Mouse (Mus musculus) forebrain, postnatal 0 days (tissue): ENCODE measurements around the gene Mief1. TPM values are rescaled to one million over a fixed set of nuclear protein-coding genes. Genes with fewer than 3 reads are reported as not detected.

Experiments used
- ATAC-seq: fragments of 200-750 bp; cut with Nextera tagmentation; 2 replicates; pipeline ENCODE4 v1.8.0; 2017; ENCODE audit warnings: mild to moderate bottlenecking, moderate library complexity
- DNase-seq: peaks from one replicate; pipeline ENCODE4 v3.0.0-alpha.2; 2015
- H3K27ac ChIP-seq: fragments of 300-500 bp; sonication (generic); 2 replicates; pipeline ENCODE4 v1.5.1; 2014; ENCODE audit warnings: low read depth, mild to moderate bottlenecking, antibody characterized with exemption, low read length, moderate library complexity, mixed read lengths
- H3K27me3 ChIP-seq: fragments of 300-500 bp; sonication (generic); 2 replicates; pipeline ENCODE4 v1.6.1; 2014; ENCODE audit warnings: mild to moderate bottlenecking, low read length, mixed read lengths; ENCODE audit not compliant: insufficient read depth
- H3K36me3 ChIP-seq: fragments of 300-500 bp; sonication (generic); 2 replicates; pipeline ENCODE4 v1.6.1; 2014; ENCODE audit warnings: mild to moderate bottlenecking, moderate library complexity; ENCODE audit not compliant: insufficient read depth
- H3K4me1 ChIP-seq: fragments of 300-500 bp; sonication (generic); 2 replicates; pipeline ENCODE4 v1.6.1; 2014; ENCODE audit warnings: antibody characterized with exemption; ENCODE audit not compliant: insufficient read depth
- H3K4me2 ChIP-seq: fragments of 300-500 bp; sonication (generic); 2 replicates; pipeline ENCODE4 v1.6.1; 2014; ENCODE audit warnings: low read depth, mild to moderate bottlenecking, moderate library complexity
- H3K4me3 ChIP-seq: fragments of 300-500 bp; sonication (generic); 2 replicates; pipeline ENCODE4 v1.5.1; 2014; ENCODE audit warnings: low read depth, low read length, mixed read lengths
- H3K9ac ChIP-seq: fragments of 300-500 bp; sonication (generic); 2 replicates; pipeline ENCODE4 v1.6.1; 2014; ENCODE audit warnings: mild to moderate bottlenecking
- H3K9me3 ChIP-seq: fragments of 300-500 bp; sonication (generic); 2 replicates; pipeline ENCODE4 v1.6.1; 2016; ENCODE audit warnings: low read length
- CTCF ChIP-seq: sonication (generic); IDR thresholded peaks from 2 replicates; pipeline ENCODE4 v1.5.1; 2016; ENCODE audit warnings: antibody characterized with exemption, control low read depth, low read depth
- WGBS: fragments of 180-500 bp; shearing (Covaris S2); extraction: QIAGEN DNeasy Blood & Tissue Kit; methylation state at CpG from one replicate; pipeline ENCODE4 v1.1.7; 2014; 5-methylcytosine and 5-hydroxymethylcytosine counted together
- polyA plus RNA-seq: library from polyadenylated mRNA; unstranded; fragments of >200 nt; fragmentation: Nextera tagmentation; extraction: Ambion mirVana; gene quantifications from 2 replicates; pipeline ENCODE4 v1.2.1, GENCODE M21; 2015
- total RNA-seq: library from RNA; depleted of rRNA; stranded (reverse); fragments of >200 nt; gene quantifications from 2 replicates; pipeline ENCODE4 v1.2.3, GENCODE M21; 2014

The Mief1 gene
- total and polyA plus RNA-seq, 2 experiments from 2014 or later: 20.0 to 37.0 TPM

DNA sequence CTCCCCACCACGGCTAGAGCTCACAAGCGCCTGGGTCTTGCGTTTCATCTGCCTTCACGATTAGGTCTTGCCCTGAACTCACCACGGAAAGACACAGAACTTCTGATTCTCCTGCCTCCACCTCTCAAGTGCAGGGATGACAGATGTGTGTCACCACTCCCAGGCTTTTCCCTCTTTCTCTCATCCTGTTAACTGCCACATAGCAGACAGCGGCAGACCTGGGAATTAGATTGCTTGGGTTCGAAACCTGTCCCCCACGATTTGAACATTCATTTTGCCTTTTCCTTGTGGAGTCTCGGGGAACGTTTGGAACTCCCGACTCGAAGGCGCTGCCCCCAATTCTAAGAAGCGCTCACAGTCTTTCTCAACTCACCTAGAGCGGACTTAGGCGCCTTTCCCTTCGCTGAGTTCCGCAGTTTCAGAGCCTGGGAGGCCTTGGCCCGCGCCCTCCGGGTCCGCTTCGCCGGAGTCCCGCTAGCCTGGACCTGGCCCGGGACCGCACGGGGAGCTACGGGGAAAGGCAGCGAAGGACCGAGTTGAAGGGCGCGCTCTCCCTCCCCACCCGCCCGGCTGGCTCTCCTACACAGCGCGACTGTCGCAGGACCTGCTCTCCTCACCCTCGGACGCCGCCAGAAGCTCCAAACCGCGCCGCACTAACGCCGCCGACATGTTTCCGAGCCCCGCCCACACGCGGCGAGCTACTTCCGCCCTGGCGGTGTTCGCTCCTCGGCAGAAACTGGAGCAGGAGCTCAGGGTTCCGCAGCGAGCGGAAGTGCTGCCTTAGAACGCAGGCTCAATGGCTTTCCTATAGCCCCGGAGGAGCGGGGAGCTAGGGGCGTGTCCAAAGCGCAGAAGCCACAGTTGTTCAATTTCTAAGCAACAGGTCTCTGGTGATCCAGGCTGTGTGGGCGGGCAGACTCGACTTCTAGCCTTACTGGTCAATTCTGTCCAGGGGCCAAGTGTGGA is 30.1 kb downstream of the Mief1 start, which contains the start of gene Rps19bp1:
Gene Rps19bp1 (minus strand): TSS at position 706 of the 966 bp plus-strand sequence.
- no peaks in the 10 kb centered on the region for H3K27me3 ChIP-seq
- H3K9me3 ChIP-seq: no peaks in the 10 kb centered on the region
- ATAC-seq (peak; percentile 95), DNase-seq (peak; percentile 95)
- H3K4me1 ChIP-seq: peaks cover 9% of the 10 kb centered on the region; the same call in 1 of the 2 replicates
- H3K9ac ChIP-seq: peak within 1 kb of the TSS; percentile 77
- H3K4me2 ChIP-seq: peak within 1 kb of the TSS; percentile 79
- peaks cover 19% of the 10 kb centered on the region for H3K36me3 ChIP-seq
- no peak for TF ChIP-seq CTCF
- H3K4me3 ChIP-seq: peak within 1 kb of the TSS; percentile 80
- 2% methylated on average over 66 of the region's 66 CpGs for WGBS
- H3K27ac ChIP-seq: peak within 1 kb of the TSS; percentile 54; the same call in 1 of the 2 replicates

DNA sequence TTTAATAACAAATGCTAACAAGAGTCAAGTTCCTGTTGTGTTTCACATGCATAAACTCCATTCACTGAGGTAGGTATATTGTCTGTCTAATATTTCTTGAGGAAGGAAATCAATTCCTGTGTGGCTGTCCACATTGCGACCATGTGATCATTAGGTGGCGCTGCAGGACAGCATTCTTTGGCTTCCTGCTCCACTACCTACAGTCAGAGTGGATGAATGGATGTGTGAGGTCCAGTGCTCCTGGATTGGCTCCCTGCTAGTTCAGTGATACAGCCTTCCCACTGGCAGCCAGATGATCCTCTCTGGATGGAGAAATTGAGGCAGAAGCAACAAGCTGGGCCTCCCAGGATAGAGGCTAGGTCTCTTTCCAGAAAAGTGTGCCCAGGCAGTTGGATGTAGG is 32.5 kb downstream of the Mief1 start:
- peaks cover 9% of the 10 kb centered on the region; the same call in 1 of the 2 replicates for H3K4me1 ChIP-seq
- no peak overlapping the region for H3K4me2 ChIP-seq
- WGBS: 0% methylated on average over 2 of the region's 2 CpGs
- no peaks in the 10 kb centered on the region for H3K27me3 ChIP-seq
- ATAC-seq (peak; percentile 63; the same call in 1 of the 2 replicates), DNase-seq (peak; percentile 87)
- peaks cover 2% of the 10 kb centered on the region; the same call in 1 of the 2 replicates for H3K36me3 ChIP-seq
- peak; percentile 94 for TF ChIP-seq CTCF
- no peak overlapping the region for H3K9ac ChIP-seq
- no peak overlapping the region for H3K4me3 ChIP-seq
- H3K27ac ChIP-seq: no peak overlapping the region
- no peaks in the 10 kb centered on the region for H3K9me3 ChIP-seq

GRCm38 (mm10) chr15:80271858-80272396 is 38.1 kb downstream of the Mief1 start:
- Histone ChIP-seq H3K4me1 (peaks cover 7% of the 10 kb centered on the region; the same call in 1 of the 2 replicates), H3K9me3 (no peaks in the 10 kb centered on the region), H3K36me3 (no peaks in the 10 kb centered on the region), H3K27me3 (no peaks in the 10 kb centered on the region), H3K4me2 (no peak overlapping the region), H3K27ac (no peak overlapping the region), H3K9ac (no peak overlapping the region), H3K4me3 (no peak overlapping the region)
- no peak for ATAC-seq
- DNase-seq: peak; percentile 61
- no peak for TF ChIP-seq CTCF
- WGBS: 32% methylated on average over 3 of the region's 3 CpGs

- Histone ChIP-seq H3K9ac (no peak overlapping the region), H3K9me3 (no peaks in the 10 kb centered on the region), H3K4me3 (no peak overlapping the region), H3K27ac (no peak overlapping the region), H3K36me3 (no peaks in the 10 kb centered on the region), H3K4me1 (0 out of 2 replicates have a peak, but pooled peaks cover 1% of the 10 kb centered on the region), H3K4me2 (no peak overlapping the region), H3K27me3 (peaks cover 1% of the 10 kb centered on the region; the same call in 1 of the 2 replicates)
- peak; percentile 60 for ATAC-seq
- TF ChIP-seq CTCF: peak; percentile 65
- WGBS: 34% methylated on average over 9 of the region's 9 CpGs
- peak; percentile 46 for DNase-seq
These were observed 43.3 kb downstream of the Mief1 start for GRCm38 (mm10) chr15:80277107-80277506.

GRCm38 (mm10) chr15:80277625-80278024 is 43.8 kb downstream of the Mief1 start:
- Histone ChIP-seq H3K4me1 (no peaks in the 10 kb centered on the region), H3K9ac (no peak overlapping the region), H3K4me2 (no peak overlapping the region), H3K36me3 (no peaks in the 10 kb centered on the region), H3K27me3 (peaks cover 6% of the 10 kb centered on the region; the same call in 1 of the 2 replicates), H3K4me3 (no peak overlapping the region), H3K9me3 (no peaks in the 10 kb centered on the region), H3K27ac (no peak overlapping the region)
- ATAC-seq (no peak), DNase-seq (peak; percentile 35)
- 5% methylated on average over 6 of the region's 6 CpGs for WGBS
- TF ChIP-seq CTCF: no peak

- ATAC-seq: no peak; the same call in 1 of the 2 replicates
- Histone ChIP-seq H3K9ac (no peak overlapping the region), H3K4me1 (no peaks in the 10 kb centered on the region), H3K4me3 (no peak overlapping the region), H3K4me2 (no peak overlapping the region), H3K27ac (no peak overlapping the region), H3K36me3 (no peaks in the 10 kb centered on the region), H3K9me3 (no peaks in the 10 kb centered on the region), H3K27me3 (peaks cover 6% of the 10 kb centered on the region; the same call in 1 of the 2 replicates)
- 61% methylated on average over 5 of the region's 5 CpGs for WGBS
- TF ChIP-seq CTCF: no peak
- peak; percentile 29 for DNase-seq
These were observed 44.4 kb downstream of the Mief1 start for GRCm38 (mm10) chr15:80278121-80278759.
